Mouse (Mus musculus): ENCODE measurements around the gene Abhd15. TPM values are rescaled to one million over a fixed set of nuclear protein-coding genes. Genes with fewer than 3 reads are reported as not detected.

Abhd15 gene
- polyA plus RNA-seq, 1 experiment from 2014 or later, result 1.9 TPM

GRCm38 (mm10) chr11:77505291-77505980, 9.5 kb upstream of the Abhd15 start:
- no peak overlapping the region for H3K4me2 ChIP-seq (replicated peaks)
- H3K9ac ChIP-seq (replicated peaks), result no peak overlapping the region
- peaks cover 14% of the 10 kb centered on the region for H3K4me1 ChIP-seq
- WGBS, result 90% methylated on average over 22 of the region's 22 CpGs
- peaks cover 64% of the 10 kb centered on the region for H3K36me3 ChIP-seq
- no peaks in the 10 kb centered on the region for H3K9me3 ChIP-seq
- H3K4me3 ChIP-seq, result no peak overlapping the region
- H3K27ac ChIP-seq (replicated peaks), result no peak overlapping the region
- no peaks in the 10 kb centered on the region for H3K27me3 ChIP-seq
- ATAC-seq (replicated peaks), result no peak

- Histone ChIP-seq H3K9me3 (no peaks in the 10 kb centered on the region), H3K9ac (replicated peaks) (no peak overlapping the region), H3K36me3 (peaks cover 57% of the 10 kb centered on the region), H3K27ac (replicated peaks) (no peak overlapping the region), H3K4me2 (replicated peaks) (no peak overlapping the region), H3K4me3 (no peak overlapping the region), H3K27me3 (no peaks in the 10 kb centered on the region), H3K4me1 (peaks cover 7% of the 10 kb centered on the region)
- ATAC-seq (replicated peaks), result no peak
- WGBS, result 85% methylated on average over 14 of the region's 14 CpGs
Observed at GRCm38 (mm10) chr11:77506273-77506672, 8.6 kb upstream of the Abhd15 start.

- 86% methylated on average over 6 of the region's 6 CpGs for WGBS
- Histone ChIP-seq H3K4me2 (replicated peaks) (no peak overlapping the region), H3K27ac (replicated peaks) (no peak overlapping the region), H3K27me3 (no peaks in the 10 kb centered on the region), H3K36me3 (peaks cover 56% of the 10 kb centered on the region), H3K9ac (replicated peaks) (no peak overlapping the region), H3K9me3 (no peaks in the 10 kb centered on the region), H3K4me3 (no peak overlapping the region), H3K4me1 (peaks cover 7% of the 10 kb centered on the region)
- no peak for ATAC-seq (replicated peaks)
Observed at GRCm38 (mm10) chr11:77506941-77507340, 8.0 kb upstream of the Abhd15 start.

GRCm38 (mm10) chr11:77507426-77507825, 7.5 kb upstream of the Abhd15 start:
- no peaks in the 10 kb centered on the region for H3K27me3 ChIP-seq
- H3K9me3 ChIP-seq, result no peaks in the 10 kb centered on the region
- 0 out of 2 replicates have a peak, but pooled peaks have one; percentile 18 for ATAC-seq (replicated peaks)
- no peak overlapping the region for H3K4me3 ChIP-seq
- 76% methylated on average over 4 of the region's 4 CpGs for WGBS
- H3K9ac ChIP-seq (replicated peaks), result no peak overlapping the region
- H3K4me1 ChIP-seq, result peaks cover 11% of the 10 kb centered on the region
- H3K4me2 ChIP-seq (replicated peaks), result no peak overlapping the region
- peaks cover 51% of the 10 kb centered on the region for H3K36me3 ChIP-seq
- no peak overlapping the region for H3K27ac ChIP-seq (replicated peaks)

- Histone ChIP-seq H3K4me2 (replicated peaks) (peak overlapping the region; percentile 70), H3K4me3 (peak overlapping the region; percentile 41), H3K9me3 (no peaks in the 10 kb centered on the region), H3K4me1 (peaks cover 15% of the 10 kb centered on the region), H3K27me3 (no peaks in the 10 kb centered on the region), H3K36me3 (peaks cover 42% of the 10 kb centered on the region), H3K9ac (replicated peaks) (peak overlapping the region; percentile 47), H3K27ac (replicated peaks) (no peak overlapping the region)
- 21% methylated on average over 49 of the region's 49 CpGs for WGBS
- peak; percentile 61 for ATAC-seq (replicated peaks)
Observed at GRCm38 (mm10) chr11:77508068-77509021, 6.6 kb upstream of the Abhd15 start.

- Histone ChIP-seq H3K4me1 (peaks cover 42% of the 10 kb centered on the region), H3K4me3 (no peak overlapping the region), H3K27me3 (peaks cover 19% of the 10 kb centered on the region; the same call in 1 of the 2 replicates), H3K9ac (replicated peaks) (no peak overlapping the region), H3K36me3 (peaks cover 12% of the 10 kb centered on the region), H3K9me3 (no peaks in the 10 kb centered on the region), H3K27ac (replicated peaks) (no peak overlapping the region), H3K4me2 (replicated peaks) (no peak overlapping the region)
- ATAC-seq (replicated peaks), result no peak
- WGBS, result 85% methylated on average over 5 of the region's 5 CpGs
Observed at GRCm38 (mm10) chr11:77511336-77511735, 3.6 kb upstream of the Abhd15 start.

- Histone ChIP-seq H3K27ac (replicated peaks) (peak overlapping the region; percentile 42; the same call in 1 of the 2 replicates), H3K9ac (replicated peaks) (peak overlapping the region; percentile 58), H3K4me3 (peak overlapping the region; percentile 78), H3K27me3 (peaks cover 21% of the 10 kb centered on the region; the same call in 1 of the 2 replicates), H3K9me3 (no peaks in the 10 kb centered on the region), H3K4me2 (replicated peaks) (peak overlapping the region; percentile 88), H3K36me3 (no peaks in the 10 kb centered on the region), H3K4me1 (peaks cover 40% of the 10 kb centered on the region)
- ATAC-seq (replicated peaks), result peak; percentile 53
- under 1% methylated on average over 71 of the region's 84 CpGs for WGBS
Observed at GRCm38 (mm10) chr11:77512891-77513810, 1.8 kb upstream of the Abhd15 start.

GRCm38 (mm10) chr11:77513811-77514170, 1.1 kb upstream of the Abhd15 start:
- peak overlapping the region; percentile 42; the same call in 1 of the 2 replicates for H3K27ac ChIP-seq (replicated peaks)
- H3K4me1 ChIP-seq, result peaks cover 35% of the 10 kb centered on the region
- no peak for ATAC-seq (replicated peaks)
- no peaks in the 10 kb centered on the region for H3K36me3 ChIP-seq
- peaks cover 21% of the 10 kb centered on the region; the same call in 1 of the 2 replicates for H3K27me3 ChIP-seq
- WGBS, result 9% methylated on average over 10 of the region's 10 CpGs
- H3K4me3 ChIP-seq, result peak overlapping the region; percentile 78
- H3K4me2 ChIP-seq (replicated peaks), result peak overlapping the region; percentile 88
- no peaks in the 10 kb centered on the region for H3K9me3 ChIP-seq
- H3K9ac ChIP-seq (replicated peaks), result 0 out of 2 replicates have a peak overlapping the region, but pooled peaks have one; percentile 16

GRCm38 (mm10) chr11:77514281-77514831, 565 bp upstream of the Abhd15 start:
- H3K9ac ChIP-seq (replicated peaks), result 0 out of 2 replicates have a peak overlapping the region, but pooled peaks have one; percentile 44
- WGBS, result 10% methylated on average over 19 of the region's 19 CpGs
- peaks cover 35% of the 10 kb centered on the region for H3K4me1 ChIP-seq
- no peak overlapping the region for H3K27ac ChIP-seq (replicated peaks)
- H3K36me3 ChIP-seq, result no peaks in the 10 kb centered on the region
- peak overlapping the region; percentile 50 for H3K4me3 ChIP-seq
- peak overlapping the region; percentile 88 for H3K4me2 ChIP-seq (replicated peaks)
- H3K9me3 ChIP-seq, result no peaks in the 10 kb centered on the region
- peaks cover 21% of the 10 kb centered on the region; the same call in 1 of the 2 replicates for H3K27me3 ChIP-seq
- no peak for ATAC-seq (replicated peaks)

GRCm38 (mm10) chr11:77515637-77516552, 974 bp downstream of the Abhd15 start, which contains the start of gene Trp53i13:
Gene Trp53i13, minus strand, starts transcription at chr11:77515980.
- no peak; the same call in 1 of the 2 replicates for ATAC-seq (replicated peaks)
- H3K4me1 ChIP-seq, result peaks cover 39% of the 10 kb centered on the region
- peak within 1 kb of the TSS; percentile 44 for H3K9ac ChIP-seq (replicated peaks)
- H3K27ac ChIP-seq (replicated peaks), result no peak within 1 kb of the TSS
- H3K4me2 ChIP-seq (replicated peaks), result peak within 1 kb of the TSS; percentile 88
- H3K9me3 ChIP-seq, result no peaks in the 10 kb centered on the region
- peak within 1 kb of the TSS; percentile 50 for H3K4me3 ChIP-seq
- peaks cover 21% of the 10 kb centered on the region; the same call in 1 of the 2 replicates for H3K27me3 ChIP-seq
- 10% methylated on average over 39 of the region's 39 CpGs for WGBS
- H3K36me3 ChIP-seq, result no peaks in the 10 kb centered on the region

Measured in forebrain, embryonic 15.5 days (tissue).